Comparison of ENCODE assay signal across 28 mouse cellular contexts in the genomic region with DNA sequence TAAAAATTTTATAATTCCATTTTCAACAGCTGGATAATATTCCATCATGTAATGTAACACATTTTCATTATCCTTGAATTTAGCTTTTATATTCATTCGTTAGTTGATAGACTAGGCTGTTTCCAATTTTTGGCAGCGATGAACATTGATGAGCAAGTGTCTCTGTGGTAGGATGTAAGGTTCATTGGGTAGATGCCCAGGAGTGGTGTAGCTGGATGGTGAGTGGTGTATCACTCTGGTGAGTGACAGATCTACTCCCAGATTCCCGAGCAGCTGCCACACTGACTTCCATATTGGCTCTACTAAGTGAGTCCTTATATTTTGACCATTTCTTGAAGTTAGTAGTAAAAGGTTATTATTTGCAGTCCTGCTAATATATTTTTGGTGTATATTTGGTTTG.
"Had no signal": no experiment of that assay in that cellular context is flagged by ENCODE, and none has a peak within 500 bp of the region (broad histone marks: within the 10 kb centered on the region; RNA-seq: fewer than 3 reads in every experiment).

No protein-coding gene starts in this region.

- H3K36me3 ChIP-seq: heart, embryonic 10.5 days; heart, embryonic 12.5 days; hindbrain, embryonic 10.5 days; hindbrain, embryonic 12.5 days; hindbrain, embryonic 15.5 days; intestine, embryonic 15.5 days; kidney, embryonic 15.5 days; limb, embryonic 10.5 days; limb, embryonic 12.5 days; liver, embryonic 13.5 days; liver, embryonic 15.5 days had no signal

- H3K4me1 ChIP-seq: heart, embryonic 10.5 days; heart, embryonic 12.5 days; hindbrain, embryonic 10.5 days; hindbrain, embryonic 12.5 days; hindbrain, embryonic 15.5 days; intestine, embryonic 15.5 days; kidney, embryonic 15.5 days; limb, embryonic 10.5 days; limb, embryonic 12.5 days; liver, embryonic 13.5 days; liver, embryonic 15.5 days had no signal

- ATAC-seq: forebrain, postnatal 0 days; inflammation-experienced regulatory T-cells, adult 6 months; intestine, embryonic 15.5 days; intestine, postnatal 0 days had no signal

- H3K27ac ChIP-seq: gastrocnemius, adult 2 months; heart, embryonic 10.5 days; hindbrain, embryonic 10.5 days; hindbrain, embryonic 12.5 days; hindbrain, embryonic 15.5 days; intestine, embryonic 15.5 days; kidney, embryonic 15.5 days; kidney, postnatal 0 days; left cerebral cortex, adult 2 months; limb, embryonic 10.5 days; limb, embryonic 12.5 days; liver, embryonic 13.5 days; liver, embryonic 15.5 days had no signal

- H3K4me3 ChIP-seq: gastrocnemius, adult 2 months; heart, embryonic 10.5 days; heart, embryonic 12.5 days; hindbrain, embryonic 10.5 days; hindbrain, embryonic 12.5 days; hindbrain, embryonic 15.5 days; intestine, embryonic 15.5 days; kidney, embryonic 15.5 days; left cerebral cortex, adult 2 months; limb, embryonic 10.5 days; limb, embryonic 12.5 days; liver, embryonic 13.5 days; liver, embryonic 15.5 days had no signal

- H3K9ac ChIP-seq: forebrain, postnatal 0 days; heart, embryonic 12.5 days; hindbrain, embryonic 12.5 days; hindbrain, embryonic 15.5 days; intestine, embryonic 15.5 days; kidney, embryonic 15.5 days; limb, embryonic 12.5 days; liver, embryonic 13.5 days; liver, embryonic 15.5 days had no signal

- DNase-seq: forebrain, postnatal 0 days; gastrocnemius, adult 2 months; gastrocnemius, postnatal 10 days; gastrocnemius, postnatal 25 days; heart, adult 18-20 months; heart, postnatal 10 days; heart, postnatal 4 days; kidney, adult 18-20 months; kidney, adult 8-10 months; kidney, postnatal 14 days; kidney, postnatal 36 days; liver; liver, embryonic 13.5 days had no signal

- H3K9me3 ChIP-seq: heart, embryonic 10.5 days; hindbrain, embryonic 10.5 days; hindbrain, embryonic 12.5 days; hindbrain, embryonic 15.5 days; intestine, embryonic 15.5 days; kidney, embryonic 15.5 days; limb, embryonic 10.5 days; limb, embryonic 12.5 days; liver, embryonic 13.5 days; liver, embryonic 15.5 days had no signal

- H3K4me2 ChIP-seq: heart, embryonic 12.5 days; hindbrain, embryonic 12.5 days; hindbrain, embryonic 15.5 days; intestine, embryonic 15.5 days; kidney, embryonic 15.5 days; limb, embryonic 12.5 days; liver, embryonic 11.5 days; liver, embryonic 13.5 days; liver, embryonic 15.5 days had no signal

- H3K27me3 ChIP-seq: heart, embryonic 12.5 days; hindbrain, embryonic 12.5 days; hindbrain, embryonic 15.5 days; intestine, embryonic 15.5 days; kidney, embryonic 15.5 days; limb, embryonic 12.5 days; liver, embryonic 13.5 days; liver, embryonic 15.5 days had no signal
